8 mouse cellular contexts compared by ENCODE assay signal in the genomic region with DNA sequence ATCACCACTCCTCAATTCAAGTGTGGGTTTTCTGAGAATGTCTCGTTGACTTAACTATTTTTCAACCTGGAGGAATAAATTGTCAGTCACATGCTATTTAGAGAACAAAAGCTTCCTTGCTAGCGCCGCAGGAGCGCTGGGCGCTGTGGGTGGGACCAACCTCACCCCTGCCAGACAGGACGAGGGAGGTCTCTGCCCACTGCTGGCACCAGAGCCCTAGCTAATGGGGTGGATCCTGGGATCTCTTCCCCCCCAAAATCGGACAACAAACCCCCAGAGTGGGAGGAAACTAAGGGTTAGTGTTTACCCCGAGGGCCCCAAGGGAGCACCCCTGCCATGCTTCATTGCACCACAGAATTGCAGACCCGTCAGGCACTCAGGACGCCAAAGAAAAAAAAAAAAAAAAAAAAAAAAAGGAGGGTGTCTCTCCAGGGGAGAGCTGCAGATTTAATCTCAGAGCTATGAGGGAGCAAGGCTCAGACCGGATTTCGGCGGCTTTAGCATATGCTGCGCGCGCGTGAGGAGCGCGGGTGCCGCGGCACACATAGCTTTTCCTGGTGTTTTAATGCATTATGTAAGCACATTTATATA. TPM values are rescaled to one million over a fixed set of nuclear protein-coding genes. Genes with fewer than 3 reads are reported as not detected.
DNase-seq lines count a peak whose midpoint lies in the region; ATAC-seq and TF ChIP-seq lines count a peak whose summit lies in the region.

No protein-coding gene starts in this region.

- under 1% methylated on average over 21 of the region's 21 CpGs for WGBS in lung, embryonic 15.5 days
- 1% methylated on average over 21 of the region's 21 CpGs for WGBS in lung, adult 2 months
- WGBS in hindbrain, embryonic 15.5 days: under 1% methylated on average over 21 of the region's 21 CpGs
- under 1% methylated on average over 21 of the region's 21 CpGs for WGBS in limb, embryonic 10.5 days

- no peak overlapping the region for H3K27ac ChIP-seq in lung, embryonic 15.5 days
- peak overlapping the region; percentile 45 for H3K27ac ChIP-seq in hindbrain, embryonic 15.5 days (replicated peaks)
- no peak overlapping the region for H3K27ac ChIP-seq in limb, embryonic 10.5 days

- no peak for TF ChIP-seq POLR2A in lung, adult 2 months (IDR thresholded peaks at IDR 0.05; ENCODE audit: borderline replicate concordance, extremely low read depth, low read depth, low read length)

- peaks cover 8% of the 10 kb centered on the region for H3K4me1 ChIP-seq in lung, embryonic 15.5 days
- H3K4me1 ChIP-seq in lung, adult 2 months (ENCODE audit: control insufficient read depth, insufficient read depth, low read length): no peaks in the 10 kb centered on the region
- H3K4me1 ChIP-seq in hindbrain, embryonic 15.5 days (replicated peaks): peaks cover 23% of the 10 kb centered on the region
- H3K4me1 ChIP-seq in limb, embryonic 10.5 days: peaks cover 27% of the 10 kb centered on the region

- DNase-seq in lung, adult 2 months: no peak
- DNase-seq in cerebellum, postnatal 25 days: peak; percentile 55 to 64
- DNase-seq in limb, embryonic 10.5 days (ENCODE audit: low spot score): peak; percentile 35
- DNase-seq in retina, postnatal 1 day: peak; percentile 77
- DNase-seq in urinary bladder, postnatal 25 days (ENCODE audit: low spot score): no peak

- peak overlapping the region; percentile 3; the same call in 1 of the 2 replicates for H3K4me3 ChIP-seq in lung, embryonic 15.5 days
- H3K4me3 ChIP-seq in lung, adult 2 months (replicated peaks; ENCODE audit: extremely low read depth, low read depth, low read length): no peak overlapping the region
- H3K4me3 ChIP-seq in hindbrain, embryonic 15.5 days: peak overlapping the region; percentile 26
- peak overlapping the region; percentile 26; the same call in 1 of the 2 replicates for H3K4me3 ChIP-seq in limb, embryonic 10.5 days

- ATAC-seq in lung, embryonic 15.5 days (ENCODE audit: borderline replicate concordance, extremely low read depth, low FRiP score, low TSS enrichment): no peak; the same call in 1 of the 2 replicates
- peak; percentile 73 for ATAC-seq in hindbrain, embryonic 15.5 days (ENCODE audit: low FRiP score, low read depth)
- no peak for ATAC-seq in erythroid progenitor cell, adult 5-6 weeks (replicated peaks; ENCODE audit: low FRiP score, poor library complexity, severe bottlenecking)

- no peaks in the 10 kb centered on the region for H3K36me3 ChIP-seq in lung, embryonic 15.5 days
- no peaks in the 10 kb centered on the region for H3K36me3 ChIP-seq in hindbrain, embryonic 15.5 days
- no peaks in the 10 kb centered on the region for H3K36me3 ChIP-seq in limb, embryonic 10.5 days

- peaks cover 42% of the 10 kb centered on the region for H3K27me3 ChIP-seq in lung, embryonic 15.5 days
- H3K27me3 ChIP-seq in hindbrain, embryonic 15.5 days: no peaks in the 10 kb centered on the region
- H3K27me3 ChIP-seq in limb, embryonic 10.5 days (ENCODE audit: low read depth, poor library complexity, severe bottlenecking): peaks cover 61% of the 10 kb centered on the region

- H3K9me3 ChIP-seq in lung, embryonic 15.5 days: no peaks in the 10 kb centered on the region
- H3K9me3 ChIP-seq in hindbrain, embryonic 15.5 days: no peaks in the 10 kb centered on the region
- no peaks in the 10 kb centered on the region for H3K9me3 ChIP-seq in limb, embryonic 10.5 days (replicated peaks)

- H3K4me2 ChIP-seq in lung, embryonic 15.5 days: peak overlapping the region; percentile 53
- H3K4me2 ChIP-seq in hindbrain, embryonic 15.5 days: peak overlapping the region; percentile 57

- no peak overlapping the region for H3K9ac ChIP-seq in lung, embryonic 15.5 days
- peak overlapping the region; percentile 14; the same call in 1 of the 2 replicates for H3K9ac ChIP-seq in hindbrain, embryonic 15.5 days

- TF ChIP-seq CTCF in lung, adult 2 months (IDR thresholded peaks at IDR 0.05; ENCODE audit: insufficient read depth, low read length): no peak

RNA-seq across cellular contexts. Expression of a gene that starts 35.2 kb away (rescaled TPM):
- polyA plus RNA-seq in lung, embryonic 15.5 days (2015; fragmentation: Nextera tagmentation; extraction: Ambion mirVana): not detected in 2 replicates
- 0.07 and 0.14 TPM in 2 replicates for polyA plus RNA-seq in lung, adult 2 months (2012; rRNA removed)
- polyA plus RNA-seq in hindbrain, embryonic 15.5 days (2015; fragmentation: Nextera tagmentation; extraction: Ambion mirVana): 1.0 and 1.1 TPM in 2 replicates
- polyA plus RNA-seq in limb, embryonic 10.5 days (2016; fragmentation: Nextera tagmentation; extraction: Ambion mirVana): not detected in 2 replicates
- not detected in 2 replicates for total RNA-seq in erythroid progenitor cell, adult 5-6 weeks (2015; ENCODE audit: low replicate concordance)
- total RNA-seq in erythroid progenitor cell, adult 5-6 weeks (2017; ENCODE audit: low replicate concordance): not detected in 2 replicates

Comparison
In these comparisons a context has a peak if more than half of its experiments do, and no peak if none do; other contexts are left out.
1. DNase-seq: peak in cerebellum, postnatal 25 days (2 of 2), limb, embryonic 10.5 days (single experiment) and retina, postnatal 1 day (single experiment); none in lung, adult 2 months (single experiment) and urinary bladder, postnatal 25 days (single experiment).